Mouse (Mus musculus) liver, postnatal 0 days (tissue): ENCODE results near the gene Grhl3.

ENCODE experiments used
- CTCF ChIP-seq: sonication (generic); IDR thresholded peaks from 2 replicates; pipeline ENCODE4 v1.5.1; 2016; ENCODE audit warnings: antibody characterized with exemption, low read depth
- EP300 ChIP-seq: IDR thresholded peaks from 2 replicates; pipeline ENCODE4 v1.6.1; 2016; ENCODE audit warnings: antibody characterized with exemption, low read depth, mild to moderate bottlenecking

DNA sequence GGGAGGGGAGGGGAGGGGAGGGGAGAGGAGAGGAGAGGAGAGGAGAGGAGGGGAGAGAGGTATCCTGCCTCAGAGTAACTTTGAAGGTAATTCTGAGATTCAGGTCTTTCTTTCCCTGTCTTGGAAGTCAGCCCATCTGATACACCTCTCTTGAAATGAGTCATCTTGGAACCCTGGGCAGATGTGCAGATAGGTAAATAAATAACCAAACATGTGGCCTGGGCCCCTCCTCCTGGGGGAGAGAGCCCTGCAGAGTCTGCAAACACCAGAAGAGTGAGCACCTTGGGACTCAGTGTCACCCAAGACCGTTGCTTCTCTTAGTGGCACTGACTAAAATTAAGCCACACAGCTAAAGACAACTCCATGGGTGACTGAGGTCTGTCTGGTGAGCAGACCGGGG lies 25.6 kb upstream of the Grhl3 start:
- no peak for TF ChIP-seq CTCF
- TF ChIP-seq EP300, result no peak
